Mouse (Mus musculus) cerebellum, postnatal 36 days (tissue): ENCODE data around the gene Plcd3.

Source experiments
- DNase-seq, 2 experiments: peaks; one replicate each; pipeline ENCODE4 v3.0.0; 2021 to 2022; ENCODE audit warnings: mixed read lengths in 2 of 2

The Plcd3 gene

DNA sequence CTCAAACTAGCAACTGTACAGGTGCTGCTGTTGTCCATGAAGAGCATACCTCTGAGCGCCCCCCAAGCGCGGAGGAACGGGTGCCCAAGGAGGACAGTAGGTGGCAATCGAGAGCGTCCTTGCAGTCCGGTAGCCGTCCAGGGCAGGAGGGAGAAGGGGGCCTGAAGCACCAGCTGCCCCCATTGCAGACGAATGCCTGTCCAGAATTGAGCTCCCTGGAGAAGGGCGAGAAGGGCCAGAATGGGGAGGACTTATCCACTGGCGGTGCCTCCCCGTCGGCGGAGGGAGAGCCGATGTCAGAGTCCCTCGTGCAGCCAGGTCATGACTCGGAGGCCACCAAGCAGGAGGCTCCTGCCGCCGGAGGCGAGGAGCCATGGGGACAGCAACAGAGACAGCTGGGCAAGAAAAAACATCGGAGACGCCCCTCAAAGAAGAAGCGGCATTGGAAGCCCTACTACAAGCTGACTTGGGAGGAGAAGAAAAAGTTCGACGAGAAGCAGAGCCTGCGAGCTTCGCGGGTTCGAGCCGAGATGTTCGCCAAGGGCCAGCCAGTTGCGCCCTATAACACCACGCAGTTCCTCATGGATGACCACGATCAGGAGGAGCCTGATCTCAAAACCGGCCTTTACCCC, 15.6 kb upstream of the Plcd3 start:
- DNase-seq: peak; percentile 72 to 81

DNA sequence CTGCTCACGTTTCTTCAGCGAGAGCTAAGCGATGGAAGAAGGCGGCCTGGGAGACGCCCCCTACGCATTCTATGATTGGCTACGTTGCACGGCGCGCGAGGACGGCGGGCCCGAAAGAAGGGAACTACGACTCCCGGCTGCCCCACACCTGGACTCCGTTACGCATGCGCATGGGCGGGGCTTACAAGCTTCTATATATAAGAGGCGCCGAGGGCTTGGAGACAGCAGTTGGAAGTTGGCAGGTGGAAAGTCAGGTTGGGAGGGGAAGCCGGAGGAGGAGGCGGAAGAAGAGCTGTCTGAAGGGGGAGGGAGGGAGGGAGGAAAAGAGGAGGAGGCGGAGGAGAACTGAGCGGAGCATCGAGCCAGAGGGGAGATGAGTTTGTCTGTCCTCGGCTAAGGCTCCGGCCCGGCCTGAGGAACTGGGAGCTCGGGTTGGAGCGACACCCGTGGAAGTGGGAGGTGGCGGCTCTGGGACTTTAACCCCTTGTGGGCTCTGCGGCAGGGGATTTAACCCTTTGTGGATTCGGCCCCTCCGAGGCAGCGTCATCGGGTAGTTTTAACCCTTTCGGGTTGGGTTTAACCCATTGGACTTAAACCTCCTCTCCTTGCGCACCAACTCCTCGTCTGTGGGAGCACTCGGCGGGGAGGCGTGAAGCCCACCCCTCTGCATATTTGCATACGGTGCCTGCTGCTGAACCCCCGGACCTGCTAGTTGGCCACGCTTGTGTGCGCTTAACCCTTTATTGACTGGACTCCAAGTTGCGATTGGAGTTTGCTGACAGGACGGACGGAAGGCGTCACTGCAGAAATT, 14.8 kb upstream of the Plcd3 start, which contains the start of gene Hexim1:
Hexim1 (plus strand) TSS at position 224 of the 811 bp plus-strand sequence.
- DNase-seq: peak; percentile 99 to 100

- peak; percentile 85 to 86 for DNase-seq
Measured at GRCm38 (mm10) chr11:103115163-103116007, 13.9 kb upstream of the Plcd3 start.

- no peak for DNase-seq
Measured at GRCm38 (mm10) chr11:103114270-103114943, 12.9 kb upstream of the Plcd3 start.

- DNase-seq: no peak
Measured at GRCm38 (mm10) chr11:103113771-103114170, 12.3 kb upstream of the Plcd3 start.

GRCm38 (mm10) chr11:103113005-103113404, 11.5 kb upstream of the Plcd3 start:
- no peak for DNase-seq

DNA sequence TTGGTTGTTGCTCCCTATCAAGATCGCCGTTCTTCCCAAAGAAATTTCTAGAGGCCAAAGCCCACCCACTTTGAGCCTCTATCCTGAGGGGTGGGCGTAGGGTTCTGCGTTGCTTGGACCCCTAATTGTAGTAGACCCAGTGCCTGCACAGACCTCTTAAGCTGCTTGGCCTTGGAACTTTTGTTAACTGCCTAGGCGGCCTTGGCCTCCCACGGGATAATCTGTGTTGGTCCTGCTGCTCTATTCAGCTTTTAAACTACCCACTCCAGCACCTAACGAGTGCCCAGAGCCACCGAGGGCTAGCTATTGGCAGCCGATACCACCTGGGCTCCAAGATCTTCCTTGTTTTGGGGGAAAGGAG, 11.1 kb upstream of the Plcd3 start:
- DNase-seq: no peak

- peak; percentile 43 to 49 for DNase-seq
Measured at GRCm38 (mm10) chr11:103111881-103112551, 10.6 kb upstream of the Plcd3 start.

DNA sequence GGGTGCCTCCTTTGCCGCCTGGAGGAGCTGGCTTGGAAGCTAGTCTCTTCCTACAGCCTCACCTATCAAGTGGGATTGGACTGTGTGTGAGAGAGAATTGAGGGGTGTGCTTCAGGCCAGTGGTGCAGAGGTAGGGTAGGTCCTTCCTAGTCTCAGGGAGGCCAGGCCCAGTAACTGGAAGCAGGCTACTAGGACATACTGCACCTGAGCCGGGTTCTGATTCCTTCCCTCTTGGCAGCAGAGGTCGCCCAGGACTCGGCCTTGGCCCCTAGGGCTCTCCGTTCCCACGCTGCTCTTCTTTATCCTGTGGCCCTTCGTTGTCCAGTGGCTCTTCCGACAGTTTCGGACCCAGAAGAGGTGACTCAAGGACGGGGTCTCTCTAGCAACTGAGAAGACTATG, 9.8 kb upstream of the Plcd3 start:
- DNase-seq: no peak

GRCm38 (mm10) chr11:103106386-103106785, 4.9 kb upstream of the Plcd3 start:
- no peak for DNase-seq

- no peak for DNase-seq
Measured at GRCm38 (mm10) chr11:103105810-103106209, 4.4 kb upstream of the Plcd3 start.

DNA sequence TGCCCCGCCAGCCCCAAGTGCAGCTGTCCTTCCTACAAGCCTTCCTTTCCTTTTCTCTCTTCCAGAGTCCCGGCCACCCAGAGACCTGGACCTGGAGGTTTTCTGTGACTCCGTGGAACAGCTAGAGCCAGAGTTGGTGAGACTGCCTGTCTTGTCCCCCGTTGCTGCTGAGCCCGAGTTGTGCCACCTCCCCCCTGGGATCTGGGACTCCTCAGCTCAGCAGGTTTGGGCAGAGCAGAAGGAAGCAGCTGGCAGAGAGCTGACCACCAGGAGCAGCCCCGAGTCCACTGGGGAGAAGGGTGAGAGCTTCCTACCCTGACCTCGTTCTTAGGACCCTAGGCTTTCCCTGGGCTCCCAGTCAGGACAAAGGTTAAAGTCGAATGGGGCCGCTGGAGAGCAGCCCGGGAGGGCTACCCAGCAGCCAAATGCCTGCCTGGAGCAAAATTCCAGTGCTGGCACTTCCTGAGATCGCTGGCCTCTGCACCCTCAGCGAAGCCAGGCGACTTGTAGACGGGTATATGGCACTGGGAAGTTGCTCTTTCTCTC, 3.8 kb upstream of the Plcd3 start:
- DNase-seq: no peak

DNA sequence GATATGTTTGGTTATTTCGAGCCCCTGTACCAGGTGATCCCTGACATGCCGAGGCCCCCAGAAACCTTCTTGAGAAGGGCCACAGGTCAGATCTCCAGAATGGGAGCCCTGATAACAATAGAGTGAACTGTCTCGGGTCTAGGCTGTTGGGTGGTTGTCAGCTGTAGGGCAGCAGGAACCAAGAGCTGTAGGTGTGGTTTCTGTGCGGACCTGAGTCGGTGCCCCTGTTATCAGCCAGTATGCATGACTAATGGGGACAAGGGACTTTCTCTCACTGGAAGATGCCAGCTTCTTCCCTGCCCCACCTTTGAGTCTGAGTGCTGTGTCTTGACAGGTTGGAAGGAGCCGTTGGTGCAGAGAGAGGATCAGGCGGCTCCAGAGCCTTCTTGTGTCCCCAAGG, 3.0 kb upstream of the Plcd3 start:
- DNase-seq: no peak

DNA sequence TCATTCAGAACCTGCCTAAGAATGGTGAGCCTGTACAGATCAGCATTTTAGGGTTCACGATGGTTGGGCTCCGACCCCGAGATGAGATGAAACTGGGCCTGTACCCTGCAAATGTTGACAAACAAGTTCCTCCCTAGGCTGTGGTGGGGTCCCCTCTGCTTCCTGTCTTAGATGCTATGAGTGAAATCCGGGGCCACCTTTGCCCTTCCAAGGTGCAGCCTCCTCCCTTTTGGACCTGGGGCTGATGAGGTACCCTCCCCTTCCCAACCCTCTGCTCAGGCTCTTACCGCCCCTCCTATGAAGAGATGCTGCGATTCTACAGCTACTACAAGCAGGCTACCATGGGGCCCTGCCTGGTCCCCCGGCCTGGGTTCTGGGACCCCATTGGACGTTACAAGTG, 2.2 kb upstream of the Plcd3 start:
- no peak for DNase-seq

GRCm38 (mm10) chr11:103102725-103103349, 1.4 kb upstream of the Plcd3 start:
- peak; percentile 99 for DNase-seq

DNA sequence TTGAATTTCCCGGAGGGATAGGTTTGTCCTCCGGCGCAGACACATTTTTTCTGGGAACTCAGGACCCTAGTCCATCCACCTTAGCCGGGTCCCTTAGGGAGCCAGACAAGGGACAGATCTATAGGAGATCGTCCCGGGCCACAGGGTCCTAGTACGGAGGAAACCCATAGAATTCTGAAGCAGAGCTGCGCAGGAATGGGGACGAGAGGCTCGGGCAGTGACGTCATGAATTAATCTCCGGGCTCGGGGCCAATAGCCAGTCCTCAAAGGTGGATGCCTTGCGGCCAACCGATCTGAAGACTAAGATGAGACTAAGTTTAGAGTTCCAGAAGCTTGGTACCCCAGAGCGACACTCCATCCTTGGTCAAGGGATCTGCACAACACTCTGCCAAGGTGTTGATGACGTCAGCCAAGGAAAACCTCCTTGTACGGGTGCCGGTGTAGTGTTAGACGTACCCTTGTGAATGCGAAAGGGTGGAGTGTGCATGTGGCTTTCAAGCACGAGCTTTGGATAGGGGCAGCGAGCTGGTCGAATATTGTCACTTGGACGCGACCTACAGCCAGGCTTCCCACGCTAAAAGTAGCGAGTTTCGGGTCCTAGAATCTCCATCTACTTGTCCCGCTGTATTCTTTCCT, 526 bp upstream of the Plcd3 start:
- DNase-seq: peak; percentile 69 to 78

DNA sequence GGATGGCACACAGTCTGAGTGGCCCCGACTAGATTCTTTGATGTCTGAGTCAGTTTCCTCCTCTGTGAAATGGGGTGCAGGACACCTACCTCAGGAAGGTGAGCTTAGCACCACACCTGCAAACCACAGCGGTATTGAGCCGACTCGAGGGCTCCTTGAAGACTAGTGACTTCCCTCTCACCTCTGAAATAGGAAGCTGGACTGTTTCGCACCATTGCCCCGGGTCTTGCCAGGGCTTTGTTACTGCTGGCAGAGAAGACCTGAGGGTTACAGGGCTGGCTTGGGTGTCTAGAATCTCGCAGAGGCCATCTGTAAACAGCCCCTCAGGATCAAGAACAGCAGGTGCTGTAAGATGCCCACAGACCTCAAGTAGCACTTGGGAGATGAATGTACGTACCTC, 1.1 kb downstream of the Plcd3 start:
- peak in 1 of 2 experiments; percentile 13 for DNase-seq

DNA sequence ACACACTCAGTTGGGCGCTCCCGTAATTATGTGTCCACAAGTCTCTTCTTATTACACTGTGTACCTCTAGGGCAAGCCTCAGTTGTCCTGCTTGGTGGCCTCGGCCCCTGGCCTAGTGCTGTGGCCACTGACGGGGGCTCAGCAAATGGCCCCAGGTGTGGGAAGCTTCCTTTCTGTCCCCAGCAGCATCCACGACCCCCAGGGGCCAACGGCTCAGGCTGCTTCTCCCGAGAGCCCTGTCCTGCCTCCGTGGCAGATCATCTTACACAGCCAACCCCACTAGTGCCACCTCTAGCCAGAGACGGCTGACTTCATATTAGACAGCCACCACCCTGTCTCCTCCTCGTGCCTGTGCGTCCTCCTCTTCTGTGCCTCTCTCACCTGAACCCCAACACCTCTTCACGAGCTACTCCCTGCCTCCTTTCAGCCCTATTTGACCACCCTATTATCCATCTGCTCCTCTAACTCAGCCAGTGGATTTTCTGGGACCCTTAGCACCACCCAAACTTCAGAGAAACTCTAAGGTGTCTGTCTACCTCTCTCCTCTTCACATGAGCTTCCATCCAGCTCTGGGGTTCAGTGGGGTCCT, 2.0 kb downstream of the Plcd3 start:
- no peak for DNase-seq

- DNase-seq: peak in 1 of 2 experiments; percentile 15
Measured at GRCm38 (mm10) chr11:103098531-103099190, 2.8 kb downstream of the Plcd3 start.
